Mouse (Mus musculus): ENCODE data around the gene Nckap5. TPM values are rescaled to one million over a fixed set of nuclear protein-coding genes. Genes with fewer than 3 reads are reported as not detected.
"Not testable (repeated sequence)": the region's sequence is repeated elsewhere in the genome, so short reads cannot be mapped to it uniquely, and the experiment has no call there.

Nckap5 gene
- total RNA-seq, 2 experiments from 2014 or later: 5.6 to 7.2 TPM

DNA sequence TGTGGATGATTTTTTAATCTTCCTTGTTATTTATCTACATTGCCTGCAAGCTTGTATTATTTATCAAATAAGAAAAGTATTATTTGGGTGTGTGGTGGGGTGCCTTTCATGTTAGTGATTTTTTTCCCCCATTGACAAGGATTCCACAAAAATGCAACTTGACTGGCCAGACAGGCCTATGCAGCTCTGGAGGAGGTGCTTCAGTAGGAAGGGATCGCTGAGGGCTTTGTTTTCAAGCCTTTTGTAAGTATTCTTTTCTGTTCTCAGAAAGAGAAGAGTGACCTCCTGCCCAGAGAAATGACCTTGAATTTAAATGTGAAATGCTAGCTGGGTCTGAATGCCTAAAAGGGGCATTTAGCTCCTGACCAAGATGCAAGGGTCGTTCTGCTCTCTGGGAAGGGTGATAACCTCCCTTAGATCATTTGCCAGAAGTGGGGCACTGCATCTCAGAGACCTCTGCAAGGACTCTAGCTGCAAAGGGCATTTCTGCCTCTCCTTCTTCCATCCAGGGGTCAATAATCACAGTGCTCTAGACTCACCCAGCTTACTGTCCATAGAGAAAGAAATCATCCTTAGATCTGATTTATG lies 50.2 kb downstream of the Nckap5 start:
- DNase-seq (ENCODE audit: low spot score in 2 of 2); intact Hi-C loops (cut with DNase I): not testable (repeated sequence)

- intact Hi-C loops (cut with DNase I): not testable (repeated sequence)
These were observed 56.7 kb downstream of the Nckap5 start for GRCm38 (mm10) chr1:126773947-126774346.

GRCm38 (mm10) chr1:126766971-126767370 lies 63.6 kb downstream of the Nckap5 start:
- intact Hi-C loops (cut with DNase I): no loop called here
- no peak for DNase-seq (ENCODE audit: low spot score in 2 of 2)

More at GRCm38 (mm10) chr1:126773947-126774346, 56.7 kb downstream of the Nckap5 start:
- DNase-seq (ENCODE audit: low spot score in 2 of 2): not testable (repeated sequence)

- DNase-seq (ENCODE audit: low spot score in 2 of 2): no peak
- intact Hi-C loops (cut with DNase I): no loop called here
These were observed 65.0 kb downstream of the Nckap5 start for GRCm38 (mm10) chr1:126765506-126766170.

DNA sequence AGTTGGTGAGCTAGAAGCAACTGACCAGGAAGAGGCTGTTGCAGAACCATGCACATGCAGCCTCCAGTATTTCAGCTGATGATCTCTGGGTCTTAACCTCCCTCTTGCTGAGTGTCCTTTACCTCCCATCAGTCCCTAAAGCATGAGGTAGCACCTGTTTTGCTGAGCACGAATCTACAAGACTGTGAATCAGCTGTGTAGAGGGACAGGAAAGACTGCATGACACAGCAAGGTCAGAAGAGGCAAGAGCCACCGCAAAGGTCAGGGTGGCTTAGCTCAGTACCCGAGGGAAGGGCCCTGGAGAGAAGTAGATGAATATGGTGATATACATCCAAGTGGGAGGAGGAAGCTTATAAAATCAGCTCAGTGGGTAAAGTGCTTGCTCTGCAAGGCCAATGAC lies 66.4 kb downstream of the Nckap5 start:
- intact Hi-C loops (cut with DNase I): no loop called here
- DNase-seq (ENCODE audit: low spot score in 2 of 2): no peak

DNA sequence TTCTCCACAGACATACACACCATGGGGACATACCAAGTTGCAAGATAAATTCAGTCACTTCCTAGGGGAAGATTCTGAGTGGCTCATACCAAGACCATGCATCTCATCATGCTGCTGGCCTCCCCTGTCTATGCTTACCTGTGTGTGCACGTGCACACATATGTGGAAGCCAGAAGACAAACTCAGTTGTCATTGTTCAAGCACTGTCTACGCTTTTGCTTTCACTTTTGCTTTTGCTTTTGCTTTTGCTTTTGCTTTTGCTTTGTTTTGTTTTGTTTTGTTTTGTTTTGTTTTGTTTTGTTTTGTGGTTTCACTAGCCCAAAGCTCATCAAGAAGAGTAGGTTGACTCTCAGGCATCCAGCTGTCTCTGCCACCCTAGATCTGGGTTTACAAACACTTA lies 67.4 kb downstream of the Nckap5 start:
- no peak for DNase-seq (ENCODE audit: low spot score in 2 of 2)
- intact Hi-C loops (cut with DNase I): no loop called here

DNA sequence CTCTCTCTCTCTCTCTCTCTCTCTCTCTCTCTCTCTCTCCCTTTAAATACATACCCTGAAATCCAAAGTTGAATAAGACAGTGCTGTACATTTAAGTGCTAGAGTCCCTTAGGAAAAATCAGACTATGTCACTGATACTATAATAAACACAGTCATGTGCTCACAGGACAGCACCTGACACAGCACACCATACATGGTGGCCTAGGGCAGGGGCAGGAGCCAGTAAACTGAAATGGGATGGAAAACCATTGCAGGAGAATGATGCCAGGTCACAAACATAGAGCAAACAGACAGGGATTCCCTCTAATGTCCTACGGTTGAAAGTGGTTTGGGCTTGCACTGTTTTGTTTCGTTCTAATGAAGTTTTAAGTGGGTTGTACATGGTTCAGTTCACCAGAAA lies 70.2 kb downstream of the Nckap5 start:
- intact Hi-C loops (cut with DNase I): no loop called here
- DNase-seq (ENCODE audit: low spot score in 2 of 2): no peak

DNA sequence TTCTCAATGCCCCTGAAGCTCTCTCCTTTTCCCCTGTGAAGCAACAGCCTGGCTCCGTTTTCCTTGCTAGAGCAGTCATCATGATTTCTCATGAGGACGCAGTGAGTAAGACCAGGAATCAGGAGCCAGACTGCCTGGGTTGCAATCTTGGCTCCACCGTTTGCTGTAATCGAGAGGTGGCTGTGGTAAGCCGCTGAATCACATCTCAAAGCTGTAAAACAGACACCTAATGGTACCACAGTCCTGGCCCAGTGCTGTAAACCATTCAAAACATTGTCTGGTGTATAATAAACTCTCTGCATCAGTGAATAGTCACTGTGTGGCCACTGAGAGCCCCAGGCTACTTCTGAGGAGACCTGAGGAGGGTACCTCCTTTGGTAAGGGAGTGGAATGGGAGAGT lies 74.9 kb downstream of the Nckap5 start:
- intact Hi-C loops (cut with DNase I): no loop called here
- no peak for DNase-seq (ENCODE audit: low spot score in 2 of 2)

DNA sequence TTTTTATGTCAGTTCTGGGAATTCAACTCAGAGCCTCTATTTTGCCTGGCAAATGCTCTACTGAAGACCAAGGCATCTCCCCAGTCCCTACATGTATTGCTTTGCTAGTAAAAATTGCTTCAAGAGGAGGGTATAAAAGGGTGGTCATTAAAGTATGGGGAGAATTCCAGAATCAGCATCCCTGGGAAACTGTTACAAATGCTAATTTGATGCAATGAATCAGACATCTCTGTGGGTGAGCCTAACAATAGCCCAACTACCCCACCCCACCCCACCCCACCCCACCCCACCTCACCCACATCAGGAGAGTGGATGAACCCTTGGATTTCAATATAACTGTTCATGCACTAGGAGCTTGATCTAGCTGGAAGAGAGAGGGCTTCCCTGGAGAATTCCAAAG lies 77.0 kb downstream of the Nckap5 start:
- intact Hi-C loops (cut with DNase I): no loop called here
- DNase-seq (ENCODE audit: low spot score in 2 of 2): no peak

DNA sequence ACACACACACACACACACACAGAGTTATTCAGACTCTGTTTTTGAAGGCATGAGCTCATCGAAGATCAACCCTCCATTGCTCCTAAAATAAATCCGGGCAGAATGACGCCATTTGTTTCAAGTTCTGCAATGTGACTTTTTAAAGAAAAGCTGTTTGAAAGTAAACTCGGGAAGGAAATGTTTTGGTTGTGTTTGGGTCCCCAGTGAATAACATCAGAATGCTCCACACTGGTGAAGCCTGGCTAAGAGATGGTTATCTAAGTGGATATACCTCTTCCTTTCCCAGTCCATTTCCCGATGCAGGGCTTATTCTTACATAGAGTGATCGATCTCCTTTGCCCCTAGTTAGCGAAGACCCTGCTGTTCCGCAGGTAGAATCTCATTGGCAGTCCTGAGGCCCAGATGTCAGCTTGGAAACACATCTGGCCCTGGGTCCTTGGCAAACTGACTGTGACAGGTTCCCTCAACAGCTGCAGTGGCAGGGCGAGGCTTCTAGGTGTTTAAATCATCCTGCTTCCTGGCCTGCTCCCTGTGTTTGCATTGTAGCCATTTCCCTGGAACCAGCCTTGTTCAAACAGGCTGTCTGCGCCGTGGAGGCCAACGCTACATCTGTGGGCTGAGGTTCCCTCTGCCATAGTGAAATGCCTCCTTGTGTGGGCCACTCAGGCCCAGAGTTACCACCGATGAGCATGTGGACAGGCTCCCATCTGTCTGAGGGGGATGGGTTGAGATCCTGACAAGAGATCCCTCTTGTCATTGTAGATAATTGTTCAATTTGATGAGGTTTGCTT lies 78.2 kb downstream of the Nckap5 start:
- intact Hi-C loops (cut with DNase I): no loop called here
- DNase-seq (ENCODE audit: low spot score in 2 of 2): peak in 1 of 2 experiments; percentile 5

DNA sequence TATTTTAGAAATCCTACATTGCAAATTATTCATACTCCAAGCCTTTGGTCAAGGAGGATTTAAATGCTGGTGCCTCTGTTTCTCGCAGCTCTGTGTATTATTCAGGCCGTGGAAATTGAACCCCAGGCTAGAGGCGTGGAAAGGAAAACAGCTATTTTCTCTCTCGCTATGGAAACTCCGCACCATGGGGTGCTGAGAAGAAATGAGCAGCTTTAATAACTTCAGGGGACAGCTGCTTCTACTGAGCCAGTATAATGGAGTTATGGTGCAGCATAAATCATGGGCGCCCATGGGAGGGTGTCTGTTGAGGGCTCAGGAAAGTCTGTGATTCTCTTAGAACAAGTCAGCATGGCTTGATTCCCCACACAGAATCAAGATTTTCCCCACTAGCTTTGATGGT lies 79.5 kb downstream of the Nckap5 start:
- DNase-seq (ENCODE audit: low spot score in 2 of 2): no peak
- intact Hi-C loops (cut with DNase I): no loop called here

GRCm38 (mm10) chr1:126750156-126750555 lies 80.4 kb downstream of the Nckap5 start:
- no peak for DNase-seq (ENCODE audit: low spot score in 2 of 2)
- intact Hi-C loops (cut with DNase I): no loop called here

DNA sequence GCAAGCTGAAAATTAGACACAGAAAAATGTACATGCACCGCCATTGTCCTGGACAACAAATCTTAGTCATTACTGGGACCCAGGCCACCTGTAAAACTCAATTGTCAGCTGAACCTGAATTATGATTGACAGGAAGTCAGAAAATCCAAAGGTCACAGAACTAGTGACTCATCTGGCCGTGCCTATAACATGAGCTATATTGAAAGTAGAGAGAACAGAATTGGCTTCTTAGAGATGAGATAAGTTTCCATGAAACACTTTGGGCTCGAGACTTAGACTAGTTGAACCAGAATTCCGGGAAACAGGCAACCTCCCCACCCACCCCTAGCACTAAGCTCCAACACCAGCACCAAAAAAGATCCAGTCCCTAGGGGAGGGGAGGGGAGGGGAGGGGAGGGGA lies 82.7 kb downstream of the Nckap5 start:
- intact Hi-C loops (cut with DNase I): no loop called here
- DNase-seq (ENCODE audit: low spot score in 2 of 2): no peak

GRCm38 (mm10) chr1:126745482-126746136 lies 85.0 kb downstream of the Nckap5 start:
- intact Hi-C loops (cut with DNase I): no loop called here
- DNase-seq (ENCODE audit: low spot score in 2 of 2): no peak

DNA sequence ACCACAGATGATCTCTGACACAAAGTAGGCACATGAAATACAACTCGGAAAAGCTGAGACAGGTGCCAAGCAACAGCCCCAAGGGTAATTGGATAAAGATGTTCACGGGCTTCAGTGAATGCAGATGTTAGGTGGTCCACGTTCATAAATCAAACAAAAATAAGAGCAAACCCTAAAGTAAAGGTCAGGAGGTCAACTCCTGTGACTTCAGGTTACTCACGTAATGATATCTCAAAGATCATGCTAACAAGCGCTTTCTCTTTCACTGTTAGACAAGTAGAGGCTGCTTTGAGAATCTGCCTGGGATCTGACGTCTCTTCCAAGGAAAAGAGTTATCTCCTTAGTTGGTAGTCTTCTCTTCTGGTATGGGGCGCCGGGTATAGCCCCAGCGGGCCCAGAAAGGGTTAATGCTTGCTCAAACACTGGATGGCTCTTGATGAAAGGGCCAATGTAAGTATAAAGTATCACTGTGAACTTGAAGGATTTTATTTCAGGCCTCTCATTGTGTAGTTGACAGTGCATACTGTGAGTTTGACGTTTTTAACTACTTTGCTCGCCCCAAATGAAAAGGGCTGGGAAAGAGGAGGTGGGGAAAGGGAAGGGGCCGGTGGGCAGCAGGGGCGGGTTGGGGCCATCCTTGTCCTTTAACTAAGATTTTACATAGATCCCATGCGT lies 85.8 kb downstream of the Nckap5 start:
- intact Hi-C loops (cut with DNase I): no loop called here
- DNase-seq (ENCODE audit: low spot score in 2 of 2): no peak

DNA sequence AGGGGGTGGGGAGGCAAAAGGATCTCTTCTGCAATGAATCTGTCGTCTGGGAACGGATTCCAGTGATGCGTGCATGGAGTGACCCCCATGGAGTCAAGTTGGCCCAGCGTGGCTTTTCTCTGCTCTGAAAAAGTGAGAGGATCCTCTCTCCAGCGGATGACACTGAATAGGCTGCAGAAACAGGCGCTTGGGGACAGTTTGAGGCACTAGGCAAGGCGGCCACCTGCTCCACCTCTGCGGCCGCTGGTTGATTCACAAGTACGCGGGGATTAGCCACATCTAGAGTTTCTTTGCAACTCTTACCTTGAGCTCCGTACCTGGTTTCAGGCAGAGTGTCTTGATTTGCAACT lies 92.3 kb downstream of the Nckap5 start:
- DNase-seq (ENCODE audit: low spot score in 2 of 2): no peak
- intact Hi-C loops (cut with DNase I): loop anchor here (5.0 kb wide), 3 partner anchors 94 to 194 kb away; partner anchors contain the start of gene Nckap5

DNA sequence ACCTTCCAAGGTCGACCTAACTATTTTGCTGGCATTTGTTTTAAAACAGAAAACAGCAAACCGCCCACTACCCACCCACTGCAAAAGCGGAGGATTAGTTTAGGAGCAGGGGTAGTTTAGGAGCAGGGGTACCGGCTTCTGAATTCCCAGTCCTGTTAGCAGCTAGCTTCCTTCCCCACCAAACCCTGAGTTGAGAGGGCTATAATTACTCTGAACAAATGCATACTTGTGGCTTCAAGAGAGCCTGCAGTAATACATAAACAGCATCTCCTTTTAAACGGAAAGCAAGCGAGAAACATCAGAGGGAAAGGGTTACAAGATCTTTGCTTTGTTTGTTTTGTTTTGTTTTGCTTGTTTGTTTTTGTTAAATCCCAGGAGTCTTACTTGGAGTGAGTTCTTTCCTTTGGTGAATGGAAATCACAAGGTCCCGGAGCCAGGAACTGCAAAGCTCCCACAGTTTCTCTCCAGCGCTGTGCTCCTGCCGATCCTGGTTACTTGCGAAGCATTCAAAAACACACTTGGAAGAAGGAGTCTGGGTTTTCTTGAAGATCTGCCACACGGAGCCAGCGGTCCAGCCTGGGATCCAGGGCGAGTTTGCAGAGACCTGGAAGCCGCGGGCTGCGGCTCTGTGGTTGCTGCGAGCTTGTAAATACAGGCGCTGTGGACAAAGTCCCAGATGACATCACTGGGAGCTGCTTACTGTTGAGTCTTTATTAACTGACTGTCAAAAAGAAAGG lies 92.9 kb downstream of the Nckap5 start:
- intact Hi-C loops (cut with DNase I): loop anchor here (5.0 kb wide), 3 partner anchors 95 to 195 kb away; partner anchors contain the start of gene Nckap5
- peak; percentile 46 to 50 for DNase-seq (ENCODE audit: low spot score in 2 of 2)

DNA sequence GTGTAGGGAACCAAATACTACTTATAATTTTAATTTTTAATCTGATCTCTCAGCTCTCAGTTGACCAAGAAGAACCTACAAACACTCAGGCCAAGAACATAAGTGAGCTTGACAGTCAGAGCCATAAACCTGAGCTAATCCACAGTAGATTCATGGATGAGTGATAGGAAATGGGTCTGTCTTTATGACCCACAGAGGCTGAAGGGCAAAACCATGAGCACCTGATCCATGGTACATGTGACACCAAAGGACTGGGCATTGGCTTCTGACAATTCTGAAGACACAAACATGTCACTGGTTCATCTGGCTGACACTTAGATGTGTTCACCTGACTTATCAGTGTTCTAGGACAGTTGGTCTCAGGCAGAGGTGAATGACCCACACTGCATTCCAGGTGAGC lies 98.9 kb downstream of the Nckap5 start:
- intact Hi-C loops (cut with DNase I): no loop called here
- DNase-seq (ENCODE audit: low spot score in 2 of 2): no peak

Data from left cerebral cortex, postnatal 25 days (tissue).